Mouse (Mus musculus) megakaryocyte, embryonic 14.5 days (primary cell): ENCODE results near the gene Sorbs1.

Experiments
- FLI1 ChIP-seq: IDR thresholded peaks from 2 replicates; pipeline ENCODE4 v1.6.1; 2012; ENCODE audit warnings: low read length, inconsistent platforms, mixed read lengths
- GATA1 ChIP-seq: IDR thresholded peaks from 3 replicates; pipeline ENCODE4 v1.6.1; 2012; ENCODE audit warnings: mixed read lengths, low read length, inconsistent platforms, borderline replicate concordance

DNA sequence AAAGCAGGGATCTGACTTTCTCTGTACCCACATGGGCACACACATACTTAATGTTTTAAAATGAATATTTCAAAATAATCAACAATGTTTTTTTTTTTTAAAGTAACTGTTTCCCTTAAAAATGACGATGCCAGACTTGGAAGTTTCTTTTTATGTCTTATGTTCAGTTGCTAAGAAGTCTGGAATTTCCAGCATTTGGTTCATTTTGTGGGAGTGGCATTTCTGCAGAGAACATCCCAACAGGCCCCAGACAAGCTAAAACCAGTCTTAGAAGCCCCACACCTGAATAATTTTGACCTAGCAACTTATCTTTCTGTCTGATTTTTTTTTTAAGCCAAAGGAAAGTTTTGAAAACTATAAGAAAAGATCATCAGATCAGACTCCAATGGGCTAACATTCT lies 258.0 kb downstream of the Sorbs1 start:
- TF ChIP-seq GATA1 (no peak), FLI1 (no peak)
